Mouse (Mus musculus) myocyte (in vitro differentiated cells): ENCODE measurements around the gene Uqcrh.

Experiments used
- CEBPB ChIP-seq: IDR thresholded peaks from 2 replicates; pipeline ENCODE4 v1.6.1; 2011; ENCODE audit warnings: mild to moderate bottlenecking, moderate library complexity; ENCODE audit not compliant: poor library complexity, insufficient read depth, severe bottlenecking
- E2F4 ChIP-seq: IDR thresholded peaks from one replicate; pipeline ENCODE4 v1.6.1; 2011; ENCODE audit warnings: mild to moderate bottlenecking, control low read depth, moderate library complexity; ENCODE audit not compliant: insufficient read depth
- MAX ChIP-seq: IDR thresholded peaks from one replicate; pipeline ENCODE4 v1.6.1; 2011; ENCODE audit warnings: low read depth, mild to moderate bottlenecking, control low read depth
- MYOG ChIP-seq, 3 experiments: IDR thresholded peaks; one replicate each; pipeline ENCODE4 v1.6.1; 2011; ENCODE audit warnings: control low read depth in 2 of 3, low read depth in 2 of 3, mild to moderate bottlenecking in 2 of 3; ENCODE audit not compliant: insufficient read length in 2 of 3, control insufficient read depth in 1 of 3, insufficient read depth in 1 of 3
- POLR2A ChIP-seq: IDR thresholded peaks from one replicate; pipeline ENCODE4 v1.6.1; 2011; ENCODE audit warnings: low read depth, mild to moderate bottlenecking, control low read depth, moderate library complexity; ENCODE audit not compliant: insufficient read length
- POLR2AphosphoS2 ChIP-seq: IDR thresholded peaks from one replicate; pipeline ENCODE4 v1.6.1; 2011; ENCODE audit warnings: low read depth, control low read depth; ENCODE audit not compliant: insufficient read length
- REST ChIP-seq: IDR thresholded peaks from one replicate; pipeline ENCODE4 v1.6.1; 2011; ENCODE audit warnings: mild to moderate bottlenecking, control low read depth, moderate library complexity; ENCODE audit not compliant: insufficient read depth, insufficient read length
- USF1 ChIP-seq: IDR thresholded peaks from one replicate; pipeline ENCODE4 v1.6.1; 2011; ENCODE audit warnings: low read depth, mild to moderate bottlenecking, control low read depth, moderate library complexity

GRCm38 (mm10) chr4:116049211-116049610, 25.7 kb downstream of the Uqcrh start:
- no peak for TF ChIP-seq MYOG (IDR thresholded peaks at IDR 0.05; ENCODE audit: control insufficient read depth in 1 of 3, insufficient read depth in 1 of 3, insufficient read length in 2 of 3, low read depth in 2 of 3)
- no peak for TF ChIP-seq POLR2A
- TF ChIP-seq MAX, result no peak
- no peak for TF ChIP-seq USF1
- no peak for TF ChIP-seq POLR2AphosphoS2
- no peak for TF ChIP-seq E2F4
- no peak for TF ChIP-seq CEBPB
- no peak for TF ChIP-seq REST
